Mouse (Mus musculus): Measurements from ENCODE around the gene Gm14151.
A peak's percentile ranks its signal among the peaks of the same experiment; 100 is the strongest.
"Not testable (repeated sequence)": the region's sequence is repeated elsewhere in the genome, so short reads cannot be mapped to it uniquely, and the experiment has no call there.

Gm14151 gene

GRCm38 (mm10) chr2:151092250-151092649 lies at the start of gene Gm14151:
Gene Gm14151 (minus strand): TSS chr2:151092350.
- not testable (repeated sequence) for DNase-seq (ENCODE audit: low spot score)

GRCm38 (mm10) chr2:151097945-151098344 lies 5.8 kb upstream of the Gm14151 start, which contains the start of gene Gm14147:
Gene Gm14147 (plus strand): TSS chr2:151098245.
- DNase-seq (ENCODE audit: low spot score) = not testable (repeated sequence)

GRCm38 (mm10) chr2:151056637-151057036 lies 35.5 kb downstream of the Gm14151 start:
- no peak for DNase-seq (ENCODE audit: low spot score)

- DNase-seq (ENCODE audit: low spot score) = no peak
Observed at GRCm38 (mm10) chr2:151040411-151040810, 51.7 kb downstream of the Gm14151 start.

GRCm38 (mm10) chr2:151039726-151040125 lies 52.4 kb downstream of the Gm14151 start:
- no peak for DNase-seq (ENCODE audit: low spot score)

GRCm38 (mm10) chr2:151039232-151039695 lies 52.9 kb downstream of the Gm14151 start, which contains the start of the genes Ninl and Nanp:
Gene Ninl (minus strand): TSS chr2:151039382.
Gene Nanp (minus strand): TSS chr2:151039398.
- peak; percentile 90 for DNase-seq (ENCODE audit: low spot score)

- DNase-seq (ENCODE audit: low spot score) = no peak
Observed at GRCm38 (mm10) chr2:151038811-151039222, 53.3 kb downstream of the Gm14151 start.

GRCm38 (mm10) chr2:151037876-151038552 lies 54.1 kb downstream of the Gm14151 start:
- DNase-seq (ENCODE audit: low spot score) = no peak

- DNase-seq (ENCODE audit: low spot score) = no peak
Observed at GRCm38 (mm10) chr2:151037292-151037691, 54.9 kb downstream of the Gm14151 start.

Measured in ovary, postnatal 14 days (tissue).